Mouse (Mus musculus) olfactory bulb, adult 2 months (tissue): ENCODE results near the gene Gm45837.

ENCODE experiments used
- CTCF ChIP-seq: fragments of 200-500 bp; IDR thresholded peaks from 2 replicates; pipeline ENCODE4 v1.5.1; 2012; ENCODE audit warnings: low read depth, mild to moderate bottlenecking, low read length, moderate library complexity; ENCODE audit not compliant: insufficient read depth
- POLR2A ChIP-seq: fragments of 200-500 bp; IDR thresholded peaks from 2 replicates; pipeline ENCODE4 v1.6.1; 2012; ENCODE audit warnings: mild to moderate bottlenecking, low read depth, low read length, moderate library complexity; ENCODE audit not compliant: insufficient read depth

GRCm38 (mm10) chr7:101393015-101393414 lies 17.7 kb upstream of the Gm45837 start:
- TF ChIP-seq CTCF (no peak), POLR2A (no peak)
